Mouse (Mus musculus) common myeloid progenitor, adult 5-6 weeks (primary cell): ENCODE measurements around the gene 2010005H15Rik. TPM values are rescaled to one million over a fixed set of nuclear protein-coding genes. Genes with fewer than 3 reads are reported as not detected.
"Not testable (repeated sequence)": the region's sequence is repeated elsewhere in the genome, so short reads cannot be mapped to it uniquely, and the experiment has no call there.

Experiments
- ATAC-seq: replicated peaks from 2 replicates; pipeline ENCODE4 v1.8.0; 2016; ENCODE audit warnings: low read depth, mild to moderate bottlenecking, moderate TSS enrichment, inconsistent platforms; ENCODE audit not compliant: poor library complexity, severe bottlenecking
- total RNA-seq: library from RNA; stranded (forward); fragments of 200-1000, 187-1606 nt; gene quantifications from 2 replicates; pipeline ENCODE4 v1.2.3, GENCODE M21; 2017

Gene 2010005H15Rik
- total RNA-seq = not detected in 2 replicates

- ATAC-seq = not testable (repeated sequence)
These were observed at the start of gene 2010005H15Rik for GRCm38 (mm10) chr16:36221168-36221567. Gene 2010005H15Rik (plus strand): TSS chr16:36221468.

GRCm38 (mm10) chr16:36176108-36176507 lies 45.2 kb upstream of the 2010005H15Rik start:
- no peak for ATAC-seq

- no peak for ATAC-seq
These were observed 41.4 kb upstream of the 2010005H15Rik start for GRCm38 (mm10) chr16:36179910-36180309.

- not testable (repeated sequence) for ATAC-seq
These were observed 37.4 kb upstream of the 2010005H15Rik start, which contains the start of gene Gm5483 for GRCm38 (mm10) chr16:36183912-36184311. Gene Gm5483 (plus strand): TSS chr16:36184212.

GRCm38 (mm10) chr16:36199226-36199625 lies 22.0 kb upstream of the 2010005H15Rik start:
- ATAC-seq = no peak

GRCm38 (mm10) chr16:36203846-36204245 lies 17.4 kb upstream of the 2010005H15Rik start:
- ATAC-seq = no peak

GRCm38 (mm10) chr16:36205684-36206083 lies 15.6 kb upstream of the 2010005H15Rik start:
- not testable (repeated sequence) for ATAC-seq

- ATAC-seq = no peak
These were observed 11.3 kb upstream of the 2010005H15Rik start, which contains the start of gene Gm5416 for GRCm38 (mm10) chr16:36209967-36210453. Gene Gm5416 (plus strand): TSS chr16:36210403.

- ATAC-seq = peak; percentile 60; the same call in 1 of the 2 replicates
These were observed 39.3 kb downstream of the 2010005H15Rik start for GRCm38 (mm10) chr16:36260585-36260984.

GRCm38 (mm10) chr16:36276796-36277195 lies 55.5 kb downstream of the 2010005H15Rik start, which contains the start of gene Stfa1:
Gene Stfa1 (plus strand): TSS chr16:36276951.
- ATAC-seq = not testable (repeated sequence)

GRCm38 (mm10) chr16:36289140-36289539 lies 67.9 kb downstream of the 2010005H15Rik start:
- ATAC-seq = no peak

Other genes with a start within 250 kb of the 2010005H15Rik start
- gene Kpna1, start 242.7 kb upstream of the 2010005H15Rik start, total RNA-seq = 35.0 and 60.1 TPM in 2 replicates
- 8.1 and 11.0 TPM in 2 replicates for gene Wdr5b, start 180.3 kb upstream of the 2010005H15Rik start, total RNA-seq
- gene Fam162a, start 149.9 kb upstream of the 2010005H15Rik start, total RNA-seq = 111 and 118 TPM in 2 replicates
- 148 and 156 TPM in 2 replicates for gene Ccdc58, start 149.8 kb upstream of the 2010005H15Rik start, total RNA-seq
- not detected in 2 replicates for gene Csta1, start 90.2 kb upstream of the 2010005H15Rik start, total RNA-seq
- gene Stfa2l1, start 64.7 kb upstream of the 2010005H15Rik start, total RNA-seq = not detected in 2 replicates
- 0.55 TPM in 1 of 2 replicates, not detected in the other for gene Gm5483, start 37.3 kb upstream of the 2010005H15Rik start, total RNA-seq
- gene Gm5416, start 11.1 kb upstream of the 2010005H15Rik start, total RNA-seq = not detected in 2 replicates
- gene Stfa1, start 55.5 kb downstream of the 2010005H15Rik start, total RNA-seq = 0.69 TPM in 1 of 2 replicates, not detected in the other
- not detected in 2 replicates for gene BC117090, start 112.9 kb downstream of the 2010005H15Rik start, total RNA-seq
- not detected in 2 replicates for gene BC100530, start 146.3 kb downstream of the 2010005H15Rik start, total RNA-seq
- gene Stfa2, start 187.0 kb downstream of the 2010005H15Rik start, total RNA-seq = not detected in 2 replicates
- not detected in 2 replicates for gene Stfa3, start 233.9 kb downstream of the 2010005H15Rik start, total RNA-seq